Mouse (Mus musculus) myocyte (in vitro differentiated cells): ENCODE results near the gene Lrsam1.

Experiments
- MAX ChIP-seq: IDR thresholded peaks from one replicate; pipeline ENCODE4 v1.6.1; 2011; ENCODE audit warnings: low read depth, mild to moderate bottlenecking, control low read depth
- MYOD1 ChIP-seq, 3 experiments: IDR thresholded peaks; one replicate each; pipeline ENCODE4 v1.6.1; 2011; ENCODE audit warnings: control low read depth in 2 of 3, low read depth in 2 of 3, mild to moderate bottlenecking in 2 of 3, moderate library complexity in 1 of 3; ENCODE audit not compliant: insufficient read length in 2 of 3, control insufficient read depth in 1 of 3
- TCF12 ChIP-seq: IDR thresholded peaks from one replicate; pipeline ENCODE4 v1.6.1; 2011; ENCODE audit warnings: mild to moderate bottlenecking, control low read depth; ENCODE audit not compliant: poor library complexity, insufficient read depth, severe bottlenecking

DNA sequence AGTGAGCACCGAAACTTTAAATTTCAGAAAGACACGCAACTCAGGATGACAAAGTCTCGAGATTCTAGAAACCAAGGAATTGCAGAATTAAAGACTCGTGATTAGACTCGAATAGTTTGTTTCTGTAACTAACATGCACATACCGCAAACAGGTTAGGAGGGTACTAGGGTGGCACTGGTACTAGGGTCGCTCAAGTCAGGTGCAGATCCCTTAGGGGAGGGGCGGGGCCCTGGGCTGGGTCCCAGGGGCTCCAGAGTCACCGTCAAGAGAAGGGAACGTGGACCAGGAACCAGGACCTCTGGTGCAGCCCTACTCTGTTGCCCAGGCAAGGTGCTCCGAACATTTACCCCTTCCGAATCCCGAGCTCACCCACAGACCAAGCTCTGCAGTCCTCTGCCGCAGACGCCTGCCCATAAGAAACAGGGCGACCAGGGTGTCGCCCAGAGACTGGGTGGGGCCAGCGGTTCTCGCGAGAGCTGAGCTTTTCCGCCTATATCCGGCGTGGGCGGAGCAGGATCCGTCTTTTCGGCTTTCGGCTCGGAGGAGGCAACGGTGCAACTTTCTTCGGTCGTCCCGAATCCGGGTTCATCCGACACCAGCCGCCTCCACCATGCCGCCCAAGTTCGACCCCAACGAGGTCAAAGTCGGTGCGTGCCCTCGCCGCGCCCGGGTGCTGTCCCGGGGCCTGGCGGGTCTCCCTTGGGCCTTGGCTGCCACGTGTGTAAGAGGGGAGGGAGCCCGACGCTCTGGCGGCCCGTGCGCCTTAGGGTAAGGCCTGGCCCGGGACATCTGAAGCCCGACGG lies at the start of gene Lrsam1, which contains the start of gene Rpl12:
- TF ChIP-seq TCF12 (no peak), MAX (peak; percentile 81), MYOD1 (IDR thresholded peaks at IDR 0.05; ENCODE audit: control insufficient read depth in 1 of 3, insufficient read length in 2 of 3, low read depth in 2 of 3) (no peak)
